Mouse (Mus musculus): ENCODE results near the gene Atp8b2. TPM values are rescaled to one million over a fixed set of nuclear protein-coding genes. Genes with fewer than 3 reads are reported as not detected.

Atp8b2 gene
- polyA plus RNA-seq (2015; fragmentation: Illumina TruSeq; extraction: RNeasy Lipid Tissue Mini Kit (QIAGEN cat#74804); ENCODE audit: insufficient read depth, low replicate concordance): 73.4 TPM

GRCm38 (mm10) chr3:89963221-89963763, at the start of gene Atp8b2:
Gene Atp8b2, minus strand, starts transcription at chr3:89963508.

GRCm38 (mm10) chr3:89998612-89999054, 35.3 kb upstream of the Atp8b2 start, which contains the start of gene Hax1:
Gene Hax1, minus strand, starts transcription at chr3:89998780.

GRCm38 (mm10) chr3:89912543-89913391, 50.5 kb downstream of the Atp8b2 start, which contains the start of gene Il6ra:
Gene Il6ra, minus strand, starts transcription at chr3:89913196.

Other genes with a start within 250 kb of the Atp8b2 start
- 78.1 TPM for gene Adar, start 248.5 kb downstream of the Atp8b2 start, polyA plus RNA-seq (2015; fragmentation: Illumina TruSeq; extraction: RNeasy Lipid Tissue Mini Kit (QIAGEN cat#74804); ENCODE audit: insufficient read depth, low replicate concordance)
- gene Chrnb2, start 198.9 kb downstream of the Atp8b2 start, polyA plus RNA-seq (2015; fragmentation: Illumina TruSeq; extraction: RNeasy Lipid Tissue Mini Kit (QIAGEN cat#74804); ENCODE audit: insufficient read depth, low replicate concordance): 1.7 TPM
- gene Ube2q1, start 189.9 kb downstream of the Atp8b2 start, polyA plus RNA-seq (2015; fragmentation: Illumina TruSeq; extraction: RNeasy Lipid Tissue Mini Kit (QIAGEN cat#74804); ENCODE audit: insufficient read depth, low replicate concordance): 181 TPM
- 4.4 TPM for gene She, start 132.1 kb downstream of the Atp8b2 start, polyA plus RNA-seq (2015; fragmentation: Illumina TruSeq; extraction: RNeasy Lipid Tissue Mini Kit (QIAGEN cat#74804); ENCODE audit: insufficient read depth, low replicate concordance)
- 30.9 TPM for gene Il6ra, start 50.3 kb downstream of the Atp8b2 start, polyA plus RNA-seq (2015; fragmentation: Illumina TruSeq; extraction: RNeasy Lipid Tissue Mini Kit (QIAGEN cat#74804); ENCODE audit: insufficient read depth, low replicate concordance)
- gene Hax1, start 35.3 kb upstream of the Atp8b2 start, polyA plus RNA-seq (2015; fragmentation: Illumina TruSeq; extraction: RNeasy Lipid Tissue Mini Kit (QIAGEN cat#74804); ENCODE audit: insufficient read depth, low replicate concordance): 81.9 TPM
- 139 TPM for gene 4933434E20Rik, start 88.1 kb upstream of the Atp8b2 start, polyA plus RNA-seq (2015; fragmentation: Illumina TruSeq; extraction: RNeasy Lipid Tissue Mini Kit (QIAGEN cat#74804); ENCODE audit: insufficient read depth, low replicate concordance)
- 173 TPM for gene Ubap2l, start 89.1 kb upstream of the Atp8b2 start, polyA plus RNA-seq (2015; fragmentation: Illumina TruSeq; extraction: RNeasy Lipid Tissue Mini Kit (QIAGEN cat#74804); ENCODE audit: insufficient read depth, low replicate concordance)
- gene Tpm3, start 109.1 kb upstream of the Atp8b2 start, polyA plus RNA-seq (2015; fragmentation: Illumina TruSeq; extraction: RNeasy Lipid Tissue Mini Kit (QIAGEN cat#74804); ENCODE audit: insufficient read depth, low replicate concordance): 559 TPM
- 1.8 TPM for gene Nup210l, start 140.6 kb upstream of the Atp8b2 start, polyA plus RNA-seq (2015; fragmentation: Illumina TruSeq; extraction: RNeasy Lipid Tissue Mini Kit (QIAGEN cat#74804); ENCODE audit: insufficient read depth, low replicate concordance)

Measured in spleen, adult 10 weeks (tissue).